Mouse (Mus musculus) heart, postnatal 0 days (tissue): ENCODE measurements around the gene Bptf.

Source experiments
- CTCF ChIP-seq: IDR thresholded peaks from 2 replicates; pipeline ENCODE4 v1.5.1; 2016; ENCODE audit warnings: antibody characterized with exemption, control low read depth, low read depth
- EP300 ChIP-seq: IDR thresholded peaks from 2 replicates; pipeline ENCODE4 v1.6.1; 2016; ENCODE audit warnings: antibody characterized with exemption, low read depth

DNA sequence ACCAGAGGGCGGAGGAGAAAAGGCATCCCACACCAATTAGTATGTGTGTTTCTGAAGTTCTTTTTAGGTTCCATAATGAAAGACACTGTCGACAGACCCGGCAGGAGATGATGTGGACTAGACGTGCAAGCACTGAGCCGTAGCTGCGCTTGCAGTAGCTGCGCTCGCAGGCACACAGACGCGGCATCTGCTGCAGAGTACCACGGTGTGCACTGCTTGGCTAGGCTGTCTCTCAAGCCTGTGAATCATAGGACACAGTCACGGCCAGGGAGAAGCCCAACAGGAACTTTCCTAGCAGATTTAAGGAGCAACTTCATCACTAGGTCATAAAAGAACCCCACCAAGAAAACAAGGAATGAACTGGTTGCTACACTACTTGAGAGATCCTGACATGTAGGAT, 14.1 kb downstream of the Bptf start:
- TF ChIP-seq CTCF (no peak), EP300 (no peak)
